Mouse (Mus musculus) stomach, postnatal 0 days (tissue): ENCODE measurements around the gene Rtca.

Source experiments
- CTCF ChIP-seq: IDR thresholded peaks from 2 replicates; pipeline ENCODE4 v1.5.1; 2016; ENCODE audit warnings: antibody characterized with exemption, low read depth, mild to moderate bottlenecking, moderate library complexity
- EP300 ChIP-seq: optimal IDR thresholded peaks from 2 replicates; pipeline ENCODE3; 2016; ENCODE audit warnings: antibody characterized with exemption

DNA sequence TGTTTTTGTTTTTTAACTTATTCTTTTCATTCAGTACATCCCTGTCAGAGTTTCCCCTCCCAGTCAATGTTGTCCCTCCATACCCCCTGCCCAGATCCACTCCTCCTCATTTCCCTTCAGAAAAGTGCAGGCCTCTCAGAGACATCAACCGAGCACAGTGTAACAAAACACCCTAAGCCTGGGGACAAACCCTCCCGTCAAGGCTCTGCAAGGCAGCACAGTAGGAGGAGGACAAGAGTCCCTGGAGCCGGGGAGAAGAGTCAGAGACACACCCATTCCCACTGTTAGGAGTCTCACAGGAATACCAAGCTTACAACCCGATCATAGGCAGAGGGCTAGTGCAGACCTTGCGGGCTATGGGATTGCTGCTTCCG is 29.2 kb upstream of the Rtca start:
- TF ChIP-seq CTCF (no peak), EP300 (no peak)
